Mouse (Mus musculus): ENCODE measurements around the gene Alg2. TPM values are rescaled to one million over a fixed set of nuclear protein-coding genes. Genes with fewer than 3 reads are reported as not detected.

Alg2 gene
- 22.7 TPM for polyA plus RNA-seq (2012; fragmentation: generic; extraction: Trizol)

GRCm38 (mm10) chr4:47473968-47474729 lies at the start of gene Alg2, which contains the start of gene Sec61b:
Alg2 (minus strand) TSS chr4:47474333.
Sec61b (plus strand) TSS chr4:47474658.
- peak; percentile 99 for TF ChIP-seq MAX (IDR thresholded peaks at IDR 0.05; ENCODE audit: low read depth)
- peak; percentile 15 for TF ChIP-seq REST (IDR thresholded peaks at IDR 0.05; ENCODE audit: insufficient read depth, insufficient read length)
- peak; percentile 15 for TF ChIP-seq SRF (IDR thresholded peaks at IDR 0.05; ENCODE audit: control insufficient read depth, insufficient read length, low read depth)
- TF ChIP-seq CEBPB (IDR thresholded peaks at IDR 0.05; ENCODE audit: insufficient read depth, poor library complexity, severe bottlenecking): no peak
- TF ChIP-seq TCF12 (IDR thresholded peaks at IDR 0.05; ENCODE audit: insufficient read depth, poor library complexity, severe bottlenecking): no peak
- TF ChIP-seq POLR2A (IDR thresholded peaks at IDR 0.05; ENCODE audit: insufficient read length, low read depth): peak; percentile 69
- TF ChIP-seq POLR2AphosphoS2 (IDR thresholded peaks at IDR 0.05; ENCODE audit: insufficient read length, low read depth): peak; percentile 89
- TF ChIP-seq MYOD1 (IDR thresholded peaks at IDR 0.05; ENCODE audit: control insufficient read depth in 1 of 3, insufficient read length in 2 of 3, low read depth in 2 of 3): no peak
- TF ChIP-seq MYOG (IDR thresholded peaks at IDR 0.05; ENCODE audit: control insufficient read depth in 1 of 3, insufficient read depth in 1 of 3, insufficient read length in 2 of 3, low read depth in 2 of 3): no peak
- no peak for TF ChIP-seq E2F4 (IDR thresholded peaks at IDR 0.05; ENCODE audit: insufficient read depth)
- no peak for TF ChIP-seq USF1 (IDR thresholded peaks at IDR 0.05; ENCODE audit: low read depth)
- no peak for TF ChIP-seq TCF3 (IDR thresholded peaks at IDR 0.05; ENCODE audit: insufficient read length, low read depth)
- H3ac ChIP-seq (ENCODE audit: control insufficient read depth, insufficient read length): peak within 1 kb of the TSS; percentile 76
- H3K4me2 ChIP-seq (ENCODE audit: low read depth): peak within 1 kb of the TSS; percentile 95
- no peaks in the 10 kb centered on the region for H3K27me3 ChIP-seq (ENCODE audit: control insufficient read depth, insufficient read depth, insufficient read length)
- peaks cover 30% of the 10 kb centered on the region for H3K36me3 ChIP-seq (ENCODE audit: control insufficient read depth, insufficient read depth)
- peak within 1 kb of the TSS; percentile 88 for H3K4me3 ChIP-seq
- H3K79me2 ChIP-seq (ENCODE audit: control insufficient read depth, insufficient read depth): peaks cover 38% of the 10 kb centered on the region

- TF ChIP-seq MYOG (IDR thresholded peaks at IDR 0.05; ENCODE audit: control insufficient read depth in 1 of 3, insufficient read depth in 1 of 3, insufficient read length in 2 of 3, low read depth in 2 of 3): no peak
- TF ChIP-seq MAX (IDR thresholded peaks at IDR 0.05; ENCODE audit: low read depth): no peak
- no peak for TF ChIP-seq E2F4 (IDR thresholded peaks at IDR 0.05; ENCODE audit: insufficient read depth)
- no peak overlapping the region for H3ac ChIP-seq (ENCODE audit: control insufficient read depth, insufficient read length)
- H3K4me2 ChIP-seq (ENCODE audit: low read depth): no peak overlapping the region
- no peaks in the 10 kb centered on the region for H3K79me2 ChIP-seq (ENCODE audit: control insufficient read depth, insufficient read depth)
- H3K27me3 ChIP-seq (ENCODE audit: control insufficient read depth, insufficient read depth, insufficient read length): peaks cover 35% of the 10 kb centered on the region
- H3K4me3 ChIP-seq: no peak overlapping the region
- no peaks in the 10 kb centered on the region for H3K36me3 ChIP-seq (ENCODE audit: control insufficient read depth, insufficient read depth)
Measured at GRCm38 (mm10) chr4:47521884-47522605, 47.9 kb upstream of the Alg2 start.

- TF ChIP-seq TCF3 (IDR thresholded peaks at IDR 0.05; ENCODE audit: insufficient read length, low read depth): no peak
- no peak for TF ChIP-seq USF1 (IDR thresholded peaks at IDR 0.05; ENCODE audit: low read depth)
- no peak for TF ChIP-seq REST (IDR thresholded peaks at IDR 0.05; ENCODE audit: insufficient read depth, insufficient read length)
- TF ChIP-seq POLR2A (IDR thresholded peaks at IDR 0.05; ENCODE audit: insufficient read length, low read depth): no peak
- no peak for TF ChIP-seq E2F4 (IDR thresholded peaks at IDR 0.05; ENCODE audit: insufficient read depth)
- TF ChIP-seq MYOD1 (IDR thresholded peaks at IDR 0.05; ENCODE audit: control insufficient read depth in 1 of 3, insufficient read length in 2 of 3, low read depth in 2 of 3): no peak
- TF ChIP-seq CEBPB (IDR thresholded peaks at IDR 0.05; ENCODE audit: insufficient read depth, poor library complexity, severe bottlenecking): no peak
- no peak for TF ChIP-seq POLR2AphosphoS2 (IDR thresholded peaks at IDR 0.05; ENCODE audit: insufficient read length, low read depth)
- no peak for TF ChIP-seq SRF (IDR thresholded peaks at IDR 0.05; ENCODE audit: control insufficient read depth, insufficient read length, low read depth)
- no peak for TF ChIP-seq MYOG (IDR thresholded peaks at IDR 0.05; ENCODE audit: control insufficient read depth in 1 of 3, insufficient read depth in 1 of 3, insufficient read length in 2 of 3, low read depth in 2 of 3)
- no peak overlapping the region for H3K4me3 ChIP-seq
- H3K36me3 ChIP-seq (ENCODE audit: control insufficient read depth, insufficient read depth): no peaks in the 10 kb centered on the region
- H3ac ChIP-seq (ENCODE audit: control insufficient read depth, insufficient read length): no peak overlapping the region
- peaks cover 35% of the 10 kb centered on the region for H3K27me3 ChIP-seq (ENCODE audit: control insufficient read depth, insufficient read depth, insufficient read length)
- H3K4me2 ChIP-seq (ENCODE audit: low read depth): no peak overlapping the region
- H3K79me2 ChIP-seq (ENCODE audit: control insufficient read depth, insufficient read depth): no peaks in the 10 kb centered on the region
Measured at GRCm38 (mm10) chr4:47520076-47520475, 45.9 kb upstream of the Alg2 start.

GRCm38 (mm10) chr4:47518551-47519181 lies 44.5 kb upstream of the Alg2 start:
- H3K4me2 ChIP-seq (ENCODE audit: low read depth): no peak overlapping the region
- H3K27me3 ChIP-seq (ENCODE audit: control insufficient read depth, insufficient read depth, insufficient read length): peaks cover 35% of the 10 kb centered on the region
- no peaks in the 10 kb centered on the region for H3K79me2 ChIP-seq (ENCODE audit: control insufficient read depth, insufficient read depth)
- H3K36me3 ChIP-seq (ENCODE audit: control insufficient read depth, insufficient read depth): no peaks in the 10 kb centered on the region
- H3ac ChIP-seq (ENCODE audit: control insufficient read depth, insufficient read length): no peak overlapping the region
- TF ChIP-seq MYOG (IDR thresholded peaks at IDR 0.05; ENCODE audit: control insufficient read depth in 1 of 3, insufficient read depth in 1 of 3, insufficient read length in 2 of 3, low read depth in 2 of 3): peak in 2 of 3 experiments; percentile 70 to 84
- TF ChIP-seq REST (IDR thresholded peaks at IDR 0.05; ENCODE audit: insufficient read depth, insufficient read length): no peak
- peak; percentile 34 for TF ChIP-seq TCF12 (IDR thresholded peaks at IDR 0.05; ENCODE audit: insufficient read depth, poor library complexity, severe bottlenecking)
- peak in 2 of 3 experiments; percentile 69 to 81 for TF ChIP-seq MYOD1 (IDR thresholded peaks at IDR 0.05; ENCODE audit: control insufficient read depth in 1 of 3, insufficient read length in 2 of 3, low read depth in 2 of 3)
- TF ChIP-seq USF1 (IDR thresholded peaks at IDR 0.05; ENCODE audit: low read depth): no peak
- H3K4me3 ChIP-seq: no peak overlapping the region

Data from myocyte (in vitro differentiated cells).